ENCODE assay signal across 11 mouse cellular contexts in genomic region chr1:93184071-93184828, GRCm38 (mm10). TPM values are rescaled to one million over a fixed set of nuclear protein-coding genes. Genes with fewer than 3 reads are reported as not detected.
A peak's percentile ranks its signal among the peaks of the same experiment; 100 is the strongest.
DNase-seq lines count a peak whose midpoint lies in the region; ATAC-seq and TF ChIP-seq lines count a peak whose summit lies in the region.
"Had no signal": no experiment of that assay in that cellular context is flagged by ENCODE, and none has a peak within 500 bp of the region (broad histone marks: within the 10 kb centered on the region; RNA-seq: fewer than 3 reads in every experiment).

No protein-coding gene starts in this region.

- no peaks in the 10 kb centered on the region for H3K9me3 ChIP-seq in midbrain, embryonic 15.5 days
- no peaks in the 10 kb centered on the region for H3K9me3 ChIP-seq in midbrain, embryonic 11.5 days (ENCODE audit: control insufficient read depth, low read length)
- H3K9me3 ChIP-seq in forebrain, postnatal 0 days (ENCODE audit: low read length) = no peaks in the 10 kb centered on the region

- H3K27ac ChIP-seq in midbrain, embryonic 15.5 days = no peak overlapping the region
- no peak overlapping the region for H3K27ac ChIP-seq in midbrain, embryonic 11.5 days (ENCODE audit: low read depth, low read length)
- H3K27ac ChIP-seq in forebrain, postnatal 0 days (ENCODE audit: low read depth, low read length) = no peak overlapping the region

- no peak for TF ChIP-seq CTCF in forebrain, postnatal 0 days (IDR thresholded peaks at IDR 0.05; ENCODE audit: low read depth)

- no peaks in the 10 kb centered on the region for H3K36me3 ChIP-seq in midbrain, embryonic 15.5 days (replicated peaks)
- no peaks in the 10 kb centered on the region for H3K36me3 ChIP-seq in midbrain, embryonic 11.5 days (ENCODE audit: control insufficient read depth, insufficient read depth, low read length)
- H3K36me3 ChIP-seq in forebrain, postnatal 0 days (ENCODE audit: insufficient read depth) = no peaks in the 10 kb centered on the region

- H3K27me3 ChIP-seq in midbrain, embryonic 15.5 days (replicated peaks) = no peaks in the 10 kb centered on the region
- no peaks in the 10 kb centered on the region for H3K27me3 ChIP-seq in midbrain, embryonic 11.5 days (ENCODE audit: control insufficient read depth, insufficient read depth, low read length)
- no peaks in the 10 kb centered on the region for H3K27me3 ChIP-seq in forebrain, postnatal 0 days (ENCODE audit: insufficient read depth, low read length)

- DNase-seq in frontal cortex, postnatal 25 days (ENCODE audit: low spot score in 2 of 2) = no peak
- no peak for DNase-seq in midbrain, embryonic 11.5 days (ENCODE audit: low spot score, missing footprints)
- DNase-seq in forebrain, postnatal 0 days = peak; percentile 57
- peak; percentile 38 for DNase-seq in right cerebral cortex, postnatal 4 days
- DNase-seq in natural killer cell, adult 2 months (ENCODE audit: low spot score in 2 of 2) = no peak
- DNase-seq in testis, postnatal 14 days (ENCODE audit: low spot score) = no peak

- no peak overlapping the region for H3K9ac ChIP-seq in midbrain, embryonic 15.5 days
- no peak overlapping the region for H3K9ac ChIP-seq in midbrain, embryonic 11.5 days (ENCODE audit: low read length)
- no peak overlapping the region for H3K9ac ChIP-seq in forebrain, postnatal 0 days

- peak; percentile 50; the same call in 1 of the 2 replicates for ATAC-seq in frontal cortex, adult (ENCODE audit: low TSS enrichment)
- peak; percentile 66 for ATAC-seq in midbrain, embryonic 15.5 days (replicated peaks)
- no peak for ATAC-seq in midbrain, embryonic 11.5 days (ENCODE audit: low FRiP score)
- ATAC-seq in forebrain, postnatal 0 days = peak; percentile 75

- WGBS in midbrain, embryonic 15.5 days = 76% methylated on average over 14 of the region's 14 CpGs
- WGBS in midbrain, embryonic 11.5 days = 78% methylated on average over 14 of the region's 14 CpGs
- 52% methylated on average over 14 of the region's 14 CpGs for WGBS in forebrain, postnatal 0 days

- no peaks in the 10 kb centered on the region for H3K4me1 ChIP-seq in midbrain, embryonic 15.5 days
- H3K4me1 ChIP-seq in midbrain, embryonic 11.5 days (ENCODE audit: control insufficient read depth, insufficient read depth, low read length) = no peaks in the 10 kb centered on the region
- no peaks in the 10 kb centered on the region for H3K4me1 ChIP-seq in forebrain, postnatal 0 days (ENCODE audit: insufficient read depth)

- H3K4me2 ChIP-seq in midbrain, embryonic 15.5 days = no peak overlapping the region
- no peak overlapping the region for H3K4me2 ChIP-seq in midbrain, embryonic 11.5 days
- no peak overlapping the region for H3K4me2 ChIP-seq in forebrain, postnatal 0 days (ENCODE audit: low read depth)

- H3K4me3 ChIP-seq in midbrain, embryonic 15.5 days = no peak overlapping the region
- no peak overlapping the region for H3K4me3 ChIP-seq in midbrain, embryonic 11.5 days (ENCODE audit: low read depth, low read length)
- no peak overlapping the region for H3K4me3 ChIP-seq in forebrain, postnatal 0 days (ENCODE audit: low read depth, low read length)

RNA-seq across cellular contexts. Expression of gene Crocc2, which starts 15.7 kb away (rescaled TPM):
- polyA plus RNA-seq in midbrain, embryonic 15.5 days (2015; fragmentation: Nextera tagmentation; extraction: Ambion mirVana) = 0.52 and 0.54 TPM in 2 replicates
- 0.11 TPM in 2 replicates for polyA plus RNA-seq in midbrain, embryonic 11.5 days (2014; fragmentation: Nextera tagmentation; extraction: Ambion mirVana)
- 1.9 and 2.7 TPM in 2 replicates for total RNA-seq in forebrain, postnatal 0 days (2014; rRNA removed)
- polyA plus RNA-seq in forebrain, postnatal 0 days (2015; fragmentation: Nextera tagmentation; extraction: Ambion mirVana) = 0.43 and 0.92 TPM in 2 replicates
- total RNA-seq: neutrophil, adult 5-6 weeks had no signal

RNA-seq across cellular contexts. Expression of gene 2310007B03Rik, which starts 23.5 kb away (rescaled TPM):
- polyA plus RNA-seq in midbrain, embryonic 15.5 days (2015; fragmentation: Nextera tagmentation; extraction: Ambion mirVana) = 0.14 and 0.32 TPM in 2 replicates
- 0.22 and 0.34 TPM in 2 replicates for polyA plus RNA-seq in midbrain, embryonic 11.5 days (2014; fragmentation: Nextera tagmentation; extraction: Ambion mirVana)
- total RNA-seq in forebrain, postnatal 0 days (2014; rRNA removed) = 0.23 TPM in 1 of 2 replicates, not detected in the other
- polyA plus RNA-seq in forebrain, postnatal 0 days (2015; fragmentation: Nextera tagmentation; extraction: Ambion mirVana) = 0.14 and 0.25 TPM in 2 replicates
- total RNA-seq: heart, postnatal 25 days; left cerebral cortex, adult 18-20 months had no signal

RNA-seq across cellular contexts. Expression of gene Agxt, which starts 49.2 kb away (rescaled TPM):
- not detected in 2 replicates for polyA plus RNA-seq in midbrain, embryonic 15.5 days (2015; fragmentation: Nextera tagmentation; extraction: Ambion mirVana)
- not detected in 2 replicates for polyA plus RNA-seq in midbrain, embryonic 11.5 days (2014; fragmentation: Nextera tagmentation; extraction: Ambion mirVana)
- total RNA-seq in forebrain, postnatal 0 days (2014; rRNA removed) = not detected in 2 replicates
- polyA plus RNA-seq in forebrain, postnatal 0 days (2015; fragmentation: Nextera tagmentation; extraction: Ambion mirVana) = not detected in 2 replicates
- total RNA-seq: heart, postnatal 25 days; left cerebral cortex, adult 18-20 months; neutrophil, adult 5-6 weeks had no signal

RNA-seq across cellular contexts. Expression of gene Sned1, which starts 51.4 kb away (rescaled TPM):
- polyA plus RNA-seq in midbrain, embryonic 15.5 days (2015; fragmentation: Nextera tagmentation; extraction: Ambion mirVana) = 8.7 and 12.5 TPM in 2 replicates
- 1.8 and 2.0 TPM in 2 replicates for polyA plus RNA-seq in midbrain, embryonic 11.5 days (2014; fragmentation: Nextera tagmentation; extraction: Ambion mirVana)
- total RNA-seq in forebrain, postnatal 0 days (2014; rRNA removed) = 6.2 and 10.6 TPM in 2 replicates
- polyA plus RNA-seq in forebrain, postnatal 0 days (2015; fragmentation: Nextera tagmentation; extraction: Ambion mirVana) = 1.1 and 2.8 TPM in 2 replicates

Comparison
In these comparisons a context has a peak if more than half of its experiments do, and no peak if none do; other contexts are left out.
1. DNase-seq: peak in forebrain, postnatal 0 days (single experiment) and right cerebral cortex, postnatal 4 days (single experiment); none in frontal cortex, postnatal 25 days (0 of 2), midbrain, embryonic 11.5 days (single experiment), natural killer cell, adult 2 months (0 of 2) and testis, postnatal 14 days (single experiment).